Mouse (Mus musculus) olfactory bulb, adult 2 months (tissue): ENCODE measurements at regions not wholly inside any gene's neighbourhood (a gene's known extent, or its start where the extent isn't known, plus 50 kb on each side); places are given as distances from the start of the nearest gene placed in this dataset.

Source experiments
- CTCF ChIP-seq: fragments of 200-500 bp; IDR thresholded peaks from 2 replicates; pipeline ENCODE4 v1.5.1; 2012; ENCODE audit warnings: low read depth, mild to moderate bottlenecking, low read length, moderate library complexity; ENCODE audit not compliant: insufficient read depth
- POLR2A ChIP-seq: fragments of 200-500 bp; IDR thresholded peaks from 2 replicates; pipeline ENCODE4 v1.6.1; 2012; ENCODE audit warnings: mild to moderate bottlenecking, low read depth, low read length, moderate library complexity; ENCODE audit not compliant: insufficient read depth

DNA sequence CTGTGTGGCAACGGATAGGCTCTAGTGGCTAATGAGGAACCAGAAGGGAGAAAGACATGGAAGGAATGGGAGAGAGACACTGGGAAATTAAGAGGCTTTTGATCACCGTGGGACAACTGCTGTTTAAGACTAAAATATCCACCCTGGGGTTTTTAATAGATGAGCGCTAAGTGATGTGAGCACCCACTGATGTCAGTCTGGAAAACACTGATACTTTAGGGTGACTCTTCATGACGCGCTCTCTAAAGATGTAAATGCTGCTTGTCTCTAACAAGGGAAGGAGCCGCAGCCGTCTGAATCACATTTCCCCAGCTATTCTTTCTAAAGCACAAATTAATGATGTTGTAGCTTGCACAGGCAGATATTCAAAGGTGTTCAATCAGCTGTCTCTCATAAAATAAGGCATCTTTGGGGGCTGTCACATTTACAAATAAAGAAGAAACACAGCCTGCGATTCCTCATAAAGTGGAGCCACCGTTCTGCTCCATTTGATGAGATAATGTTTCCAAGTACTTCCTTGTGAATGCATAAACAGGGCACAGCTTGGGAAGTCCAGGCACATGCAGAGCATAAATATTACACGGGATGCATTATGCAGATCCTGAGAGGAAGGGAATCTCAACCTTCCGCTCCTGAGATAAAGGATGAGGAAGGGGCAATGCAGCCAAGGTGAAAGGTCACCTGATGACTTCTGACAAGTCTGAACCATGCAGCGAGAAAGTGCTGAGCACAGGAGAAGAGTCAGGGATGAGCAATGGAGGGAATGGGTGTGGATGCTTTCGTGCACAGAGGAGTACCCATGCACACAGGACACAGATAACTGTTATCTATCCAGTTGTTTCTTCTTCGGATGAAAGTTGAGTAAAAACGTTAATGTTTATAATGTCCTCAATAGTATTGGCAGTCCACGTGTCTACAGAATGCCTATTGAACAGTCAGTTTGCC lies 122.8 kb downstream of the Ttc8 start:
- no peak for TF ChIP-seq CTCF
- no peak for TF ChIP-seq POLR2A
